9 mouse cellular contexts compared by ENCODE assay signal in genomic region chr7:131112486-131112885, GRCm38 (mm10). TPM values are rescaled to one million over a fixed set of nuclear protein-coding genes. Genes with fewer than 3 reads are reported as not detected.
DNase-seq lines count a peak whose midpoint lies in the region; ATAC-seq and TF ChIP-seq lines count a peak whose summit lies in the region.
"Had no signal": no experiment of that assay in that cellular context is flagged by ENCODE, and none has a peak within 500 bp of the region (broad histone marks: within the 10 kb centered on the region; RNA-seq: fewer than 3 reads in every experiment).

No protein-coding gene starts in this region.

- H3K4me2 ChIP-seq in kidney, embryonic 14.5 days (replicated peaks; ENCODE audit: low read depth, low read length) = no peak overlapping the region
- H3K4me2 ChIP-seq in heart, postnatal 0 days (ENCODE audit: low read depth, low read length) = no peak overlapping the region

- no peaks in the 10 kb centered on the region for H3K27me3 ChIP-seq in kidney, embryonic 14.5 days (ENCODE audit: control insufficient read depth, insufficient read depth, low read length)
- no peaks in the 10 kb centered on the region for H3K27me3 ChIP-seq in heart, postnatal 0 days (ENCODE audit: control insufficient read depth, insufficient read depth, low read length)

- no peak overlapping the region for H3K27ac ChIP-seq in kidney, embryonic 14.5 days (ENCODE audit: low read depth, low read length)
- no peak overlapping the region for H3K27ac ChIP-seq in heart, postnatal 0 days (ENCODE audit: low read depth)

- no peaks in the 10 kb centered on the region for H3K4me1 ChIP-seq in kidney, embryonic 14.5 days (ENCODE audit: control insufficient read depth, insufficient read depth, low read length)
- no peaks in the 10 kb centered on the region for H3K4me1 ChIP-seq in heart, postnatal 0 days (ENCODE audit: control insufficient read depth, insufficient read depth)

- no peak for TF ChIP-seq EP300 in heart, postnatal 0 days (IDR thresholded peaks at IDR 0.05; ENCODE audit: low read depth)

- DNase-seq in kidney, adult 11 months = peak; percentile 7
- DNase-seq in MN1 (ENCODE audit: low spot score) = peak; percentile 35
- DNase-seq in cerebellum, adult 18-20 months = peak; percentile 50 to 71
- DNase-seq in heart, postnatal 0 days (ENCODE audit: low spot score) = peak; percentile 59
- DNase-seq in left cerebral cortex, adult 8-10 months (ENCODE audit: low spot score in 2 of 2) = peak; percentile 10 to 39
- DNase-seq in ovary, postnatal 36 days (ENCODE audit: low spot score) = peak; percentile 13
- no peak for DNase-seq in Muller cell, postnatal 12 days (ENCODE audit: inconsistent ontology term)

- 25% methylated on average over 3 of the region's 3 CpGs for WGBS in kidney, embryonic 14.5 days
- 29% methylated on average over 3 of the region's 3 CpGs for WGBS in heart, postnatal 0 days

- no peak overlapping the region for H3K9ac ChIP-seq in kidney, embryonic 14.5 days (ENCODE audit: low read depth, low read length)
- H3K9ac ChIP-seq in heart, postnatal 0 days (replicated peaks; ENCODE audit: low read depth, low read length) = no peak overlapping the region

- TF ChIP-seq CTCF in heart, postnatal 0 days (IDR thresholded peaks at IDR 0.05; ENCODE audit: low read depth) = peak; percentile 70

- no peaks in the 10 kb centered on the region for H3K9me3 ChIP-seq in kidney, embryonic 14.5 days (ENCODE audit: control insufficient read depth, low read length)
- H3K9me3 ChIP-seq in heart, postnatal 0 days (replicated peaks; ENCODE audit: control insufficient read depth, low read length) = no peaks in the 10 kb centered on the region

- no peak for ATAC-seq in kidney, embryonic 14.5 days (ENCODE audit: low FRiP score, low TSS enrichment)
- ATAC-seq in heart, postnatal 0 days (ENCODE audit: insufficient read depth, low read depth) = no peak

- no peak overlapping the region for H3K4me3 ChIP-seq in kidney, embryonic 14.5 days (ENCODE audit: low read length)
- no peak overlapping the region for H3K4me3 ChIP-seq in heart, postnatal 0 days (ENCODE audit: low read depth, low read length)

- H3K36me3 ChIP-seq in kidney, embryonic 14.5 days (ENCODE audit: control insufficient read depth, insufficient read depth, low read length) = no peaks in the 10 kb centered on the region
- no peaks in the 10 kb centered on the region for H3K36me3 ChIP-seq in heart, postnatal 0 days (replicated peaks; ENCODE audit: control insufficient read depth, insufficient read depth, low read length)

RNA-seq across cellular contexts. Expression of gene 4933402N03Rik, which starts 33.6 kb away (rescaled TPM):
- not detected in 2 replicates for polyA plus RNA-seq in kidney, embryonic 14.5 days (2014; fragmentation: Nextera tagmentation; extraction: Ambion mirVana)
- not detected in 2 replicates for total RNA-seq in heart, postnatal 0 days (2014; rRNA removed; ENCODE audit: low replicate concordance)
- not detected in 2 replicates for polyA plus RNA-seq in heart, postnatal 0 days (2015; fragmentation: Nextera tagmentation; extraction: Ambion mirVana)
- total RNA-seq in left cerebral cortex, adult 8-10 months (2022) = not detected
- polyA plus RNA-seq: heart, embryonic 14.5 days had no signal
